Mouse (Mus musculus) erythroid progenitor cell, adult 5-6 weeks (primary cell): ENCODE results near the gene Kcng3. TPM values are rescaled to one million over a fixed set of nuclear protein-coding genes. Genes with fewer than 3 reads are reported as not detected.
A peak's percentile ranks its signal among the peaks of the same experiment; 100 is the strongest.

Experiments used
- ATAC-seq: replicated peaks from 2 replicates; pipeline ENCODE4 v1.8.0; 2016; ENCODE audit warnings: moderate number of reproducible peaks, mild to moderate bottlenecking, moderate TSS enrichment, inconsistent platforms; ENCODE audit not compliant: poor library complexity, low FRiP score, severe bottlenecking
- total RNA-seq, 2 experiments: library from RNA; stranded (forward) in 1 of 2; stranded (reverse) in 1 of 2; fragments of 150-400 nt in 1 of 2; fragments of 186-747, 209-891 nt in 1 of 2; gene quantifications; 2 replicates each; pipeline versions ENCODE4 v1.2.3 to v1.2.4; 2015 to 2017; ENCODE audit warnings: low replicate concordance in 2 of 2

Gene Kcng3
- total RNA-seq, 2 experiments from 2014 or later: not detected

- ATAC-seq: peak; percentile 65
Observed at GRCm38 (mm10) chr17:83563703-83564111, 68.0 kb downstream of the Kcng3 start.

- ATAC-seq: peak; percentile 92
Observed at GRCm38 (mm10) chr17:83562153-83563010, 69.3 kb downstream of the Kcng3 start.

- ATAC-seq: no peak
Observed at GRCm38 (mm10) chr17:83559081-83559480, 72.6 kb downstream of the Kcng3 start.

GRCm38 (mm10) chr17:83555836-83556235 lies 75.9 kb downstream of the Kcng3 start:
- ATAC-seq: no peak

- peak; percentile 30; the same call in 1 of the 2 replicates for ATAC-seq
Observed at GRCm38 (mm10) chr17:83554997-83555396, 76.7 kb downstream of the Kcng3 start.

GRCm38 (mm10) chr17:83548501-83549233 lies 83.0 kb downstream of the Kcng3 start:
- ATAC-seq: no peak

- ATAC-seq: no peak
Observed at GRCm38 (mm10) chr17:83547145-83547544, 84.5 kb downstream of the Kcng3 start.

- ATAC-seq: no peak
Observed at GRCm38 (mm10) chr17:83545756-83546742, 85.6 kb downstream of the Kcng3 start.

- no peak for ATAC-seq
Observed at GRCm38 (mm10) chr17:83545259-83545658, 86.4 kb downstream of the Kcng3 start.

- ATAC-seq: no peak
Observed at GRCm38 (mm10) chr17:83542424-83542823, 89.3 kb downstream of the Kcng3 start.

GRCm38 (mm10) chr17:83539262-83540037 lies 92.2 kb downstream of the Kcng3 start:
- no peak for ATAC-seq

GRCm38 (mm10) chr17:83538694-83539093 lies 93.0 kb downstream of the Kcng3 start:
- ATAC-seq: no peak

- no peak for ATAC-seq
Observed at GRCm38 (mm10) chr17:83538141-83538540, 93.6 kb downstream of the Kcng3 start.

Other genes starting within 250 kb of the Kcng3 start
- 75.3 and 83.0 TPM in 2 replicates for gene Cox7a2l, start 114.6 kb downstream of the Kcng3 start, total RNA-seq (2015; ENCODE audit: low replicate concordance)
- gene Cox7a2l, start 114.6 kb downstream of the Kcng3 start, total RNA-seq (2017; ENCODE audit: low replicate concordance): 38.7 and 77.8 TPM in 2 replicates
- gene Mta3, start 74.3 kb upstream of the Kcng3 start, total RNA-seq (2015; ENCODE audit: low replicate concordance): 61.6 and 69.6 TPM in 2 replicates
- gene Mta3, start 74.3 kb upstream of the Kcng3 start, total RNA-seq (2017; ENCODE audit: low replicate concordance): 57.6 and 59.2 TPM in 2 replicates
- 5.0 and 6.3 TPM in 2 replicates for gene Haao, start 216.1 kb upstream of the Kcng3 start, total RNA-seq (2015; ENCODE audit: low replicate concordance)
- 2.7 and 3.0 TPM in 2 replicates for gene Haao, start 216.1 kb upstream of the Kcng3 start, total RNA-seq (2017; ENCODE audit: low replicate concordance)